Mouse (Mus musculus): Measurements from ENCODE around the gene Arxes2.
"Not testable (repeated sequence)": the region's sequence is repeated elsewhere in the genome, so short reads cannot be mapped to it uniquely, and the experiment has no call there.

Gene Arxes2

DNA sequence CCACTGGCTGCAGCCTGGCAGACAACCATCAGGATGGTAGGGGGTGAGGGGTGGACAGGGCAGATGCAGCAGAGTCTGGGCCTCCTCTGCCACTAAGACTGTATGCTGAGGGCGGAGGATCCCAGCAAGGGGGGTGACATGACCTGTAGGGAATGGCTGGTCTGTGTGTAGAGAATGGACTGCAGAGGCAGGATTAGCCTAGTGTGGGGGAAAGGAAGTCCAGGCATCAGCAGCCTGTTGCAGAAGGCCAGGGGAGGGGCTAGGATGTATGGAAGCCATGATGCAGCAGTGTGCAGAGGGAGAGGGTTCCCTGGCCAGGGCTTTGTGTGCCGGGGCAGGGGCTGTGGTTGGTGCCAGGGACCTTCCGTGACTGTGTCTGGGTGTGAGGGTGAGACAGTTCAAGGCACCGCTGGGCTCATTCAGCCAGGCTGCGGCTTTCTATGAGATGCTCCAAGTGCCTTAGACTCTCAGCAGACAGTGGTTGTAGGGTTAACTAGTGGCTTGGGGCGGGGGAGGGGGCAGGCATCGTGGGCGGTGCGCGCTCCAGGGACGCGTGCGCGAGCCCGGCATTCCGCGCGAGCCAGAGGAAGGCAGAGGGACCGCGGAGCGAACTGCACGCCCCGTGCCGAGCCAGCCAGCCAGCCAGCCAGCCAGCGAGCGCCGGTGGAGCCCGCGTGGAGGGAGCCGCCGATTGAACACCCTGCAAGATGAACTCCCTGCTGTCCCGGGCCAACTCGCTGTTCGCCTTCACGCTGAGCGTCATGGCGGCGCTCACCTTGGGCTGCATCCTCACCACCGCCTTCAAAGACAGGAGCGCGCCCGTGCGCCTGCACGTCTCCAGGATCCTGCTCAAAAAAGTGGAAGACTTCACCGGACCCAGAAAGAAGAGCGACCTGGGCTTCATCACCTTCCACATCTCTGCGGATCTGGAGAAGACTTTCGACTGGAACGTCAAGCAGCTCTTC is 39.5 kb downstream of the Arxes2 start, which contains the start of gene Arxes1:
Gene Arxes1, plus strand, starts transcription at position 569 of the 965 bp plus-strand sequence.
- DNase-seq (ENCODE audit: low spot score) = not testable (repeated sequence)

DNA sequence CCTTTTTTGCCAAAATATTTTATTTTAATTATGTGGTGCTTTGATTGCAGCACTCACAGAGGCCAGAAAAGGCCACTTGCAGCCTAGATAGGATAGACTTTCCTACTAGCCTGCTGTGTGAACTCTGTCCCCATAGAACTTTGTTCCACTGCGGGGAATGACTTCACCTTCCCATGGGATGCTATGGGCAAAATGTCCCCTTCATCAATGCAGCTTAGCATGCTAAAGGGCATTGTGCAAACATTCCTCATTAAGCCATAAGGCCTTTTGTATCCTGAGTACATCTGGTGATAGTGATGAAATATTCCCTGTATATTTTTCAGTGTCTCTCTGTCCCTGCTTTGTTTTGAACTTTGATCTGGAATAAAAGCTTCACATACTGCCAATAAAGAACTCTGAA is 50.1 kb downstream of the Arxes2 start:
- DNase-seq (ENCODE audit: low spot score) = no peak

Measured in T-cell, adult 2 months (primary cell).